Mouse (Mus musculus) left cerebral cortex, postnatal 4 days (tissue): ENCODE data around the gene Sucla2. TPM values are rescaled to one million over a fixed set of nuclear protein-coding genes. Genes with fewer than 3 reads are reported as not detected.
A peak's percentile ranks its signal among the peaks of the same experiment; 100 is the strongest.
"Not testable (repeated sequence)": the region's sequence is repeated elsewhere in the genome, so short reads cannot be mapped to it uniquely, and the experiment has no call there.

Source experiments
- DNase-seq: peaks from one replicate; pipeline ENCODE4 v3.0.0-alpha.2; 2022
- intact Hi-C: fragments of 180-260 bp; cut with DNase I; formaldehyde crosslinking; loops from one replicate; pipeline ENCODE4 v1.15.1; 2025
- total RNA-seq, 2 experiments: library from RNA; stranded (reverse); gene quantifications; 2 replicates each; pipeline ENCODE4 v1.2.3; 2021

The Sucla2 gene
- total RNA-seq, 2 experiments from 2014 or later: 103 to 107 TPM

DNA sequence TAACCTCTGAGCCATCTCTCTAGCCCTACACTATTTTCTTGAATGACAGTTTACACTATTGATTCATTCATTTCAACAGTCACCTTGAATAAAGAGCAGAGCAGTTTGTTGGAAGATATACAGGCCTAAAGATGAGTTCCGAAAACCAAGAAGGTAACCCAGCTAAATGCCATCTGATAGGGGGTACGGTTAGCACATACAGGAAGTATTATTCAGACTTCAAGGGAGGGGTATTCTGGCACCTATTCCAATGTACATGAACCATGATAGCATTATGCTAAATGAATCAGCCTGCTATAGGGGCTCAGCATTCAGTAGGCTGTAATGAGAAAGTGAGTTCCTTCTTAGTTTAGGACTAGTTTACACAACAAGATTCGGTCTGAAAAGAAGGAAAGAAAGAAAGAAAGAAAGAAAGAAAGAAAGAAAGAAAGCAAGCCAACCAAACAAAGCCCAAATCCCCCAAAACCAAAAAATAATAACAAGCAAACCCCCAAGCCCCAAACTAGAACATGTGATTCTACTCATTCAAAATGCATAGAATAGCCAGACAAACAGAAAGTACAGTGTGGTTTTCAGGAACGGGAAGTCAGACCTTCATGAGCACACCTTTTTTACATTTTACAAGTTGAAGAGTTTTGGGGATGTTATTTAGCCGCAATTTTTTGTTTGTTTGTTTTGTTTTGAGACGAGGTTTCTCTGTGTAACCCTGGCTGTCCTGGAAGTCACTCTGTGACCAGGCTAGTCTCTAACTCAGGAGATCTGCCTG lies 16.3 kb upstream of the Sucla2 start:
- DNase-seq: no peak
- intact Hi-C loops: no loop called here

DNA sequence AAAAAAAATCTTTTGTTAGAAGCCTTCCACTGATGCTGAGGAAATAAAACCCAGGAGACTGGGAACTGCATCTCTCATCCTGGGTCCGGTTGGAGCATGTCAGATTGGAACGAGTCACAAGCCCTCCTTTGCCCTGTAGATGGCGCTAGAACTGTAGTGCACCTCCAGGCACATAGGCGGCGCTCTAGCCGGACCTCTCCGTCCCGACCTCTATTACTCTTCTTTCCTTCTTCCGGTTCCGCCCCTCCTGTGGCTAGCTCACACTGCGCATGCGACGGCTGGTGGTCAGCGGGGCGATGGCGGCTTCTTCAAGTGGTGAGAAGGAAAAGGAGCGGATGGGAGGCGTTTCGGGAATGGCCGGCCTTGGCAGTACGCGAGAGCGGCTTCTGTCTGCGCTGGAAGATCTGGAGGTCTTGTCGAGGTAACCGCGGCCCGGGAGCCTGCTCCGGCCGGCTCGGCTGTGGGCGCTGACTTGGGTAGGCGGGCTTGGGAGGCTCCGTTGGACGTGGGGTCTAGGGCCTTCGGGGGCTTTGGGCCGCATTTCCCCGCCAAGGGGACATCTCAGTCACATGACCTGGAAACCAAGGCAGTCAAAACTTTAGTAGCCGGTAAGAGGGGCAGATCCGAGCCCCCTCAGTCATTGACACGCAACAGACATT lies 15.2 kb upstream of the Sucla2 start, which contains the start of gene Med4:
TSS of gene Med4 (plus strand) at position 261 of the 659 bp plus-strand sequence.
- peak; percentile 96 for DNase-seq
- intact Hi-C loops: no loop called here

DNA sequence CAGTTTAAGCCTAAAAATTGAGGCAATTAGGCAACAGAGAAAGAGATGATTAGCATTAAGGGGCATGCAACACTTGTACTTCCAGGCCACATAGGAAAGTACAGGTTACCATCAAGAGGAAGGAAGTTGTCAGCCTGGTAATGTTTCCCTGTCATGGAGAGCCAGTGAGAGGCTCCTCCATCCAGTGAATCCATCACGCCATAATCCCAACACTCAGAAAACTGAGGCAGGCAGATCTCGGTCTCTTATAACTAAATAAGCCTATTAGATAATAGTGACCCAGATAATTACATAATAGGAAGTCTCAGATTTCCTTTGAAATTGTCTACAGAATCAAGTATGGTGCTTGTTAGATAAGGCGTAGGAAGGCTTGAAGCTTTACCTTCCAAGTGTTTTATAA lies 983 bp upstream of the Sucla2 start:
- intact Hi-C loops: no loop called here
- no peak for DNase-seq

DNA sequence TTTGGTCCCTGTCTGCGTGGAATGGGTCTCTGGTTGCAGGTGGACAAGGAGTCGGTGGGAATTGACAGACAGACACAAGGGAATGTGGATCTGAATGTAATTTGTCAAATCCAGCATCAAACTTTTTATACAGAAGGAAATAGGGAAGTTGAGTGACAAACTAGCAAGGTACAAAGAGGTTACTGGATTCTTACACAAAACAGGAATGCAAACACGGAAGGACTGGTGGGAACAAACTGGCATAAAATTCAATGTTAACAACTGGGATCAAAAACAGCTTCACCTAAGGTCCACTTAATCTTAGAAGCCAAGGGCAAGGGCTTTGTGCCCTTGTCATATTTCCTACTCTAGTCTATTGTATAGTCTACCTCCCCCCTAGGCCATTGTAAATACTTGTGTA lies 3.5 kb downstream of the Sucla2 start:
- DNase-seq, intact Hi-C loops: not testable (repeated sequence)

DNA sequence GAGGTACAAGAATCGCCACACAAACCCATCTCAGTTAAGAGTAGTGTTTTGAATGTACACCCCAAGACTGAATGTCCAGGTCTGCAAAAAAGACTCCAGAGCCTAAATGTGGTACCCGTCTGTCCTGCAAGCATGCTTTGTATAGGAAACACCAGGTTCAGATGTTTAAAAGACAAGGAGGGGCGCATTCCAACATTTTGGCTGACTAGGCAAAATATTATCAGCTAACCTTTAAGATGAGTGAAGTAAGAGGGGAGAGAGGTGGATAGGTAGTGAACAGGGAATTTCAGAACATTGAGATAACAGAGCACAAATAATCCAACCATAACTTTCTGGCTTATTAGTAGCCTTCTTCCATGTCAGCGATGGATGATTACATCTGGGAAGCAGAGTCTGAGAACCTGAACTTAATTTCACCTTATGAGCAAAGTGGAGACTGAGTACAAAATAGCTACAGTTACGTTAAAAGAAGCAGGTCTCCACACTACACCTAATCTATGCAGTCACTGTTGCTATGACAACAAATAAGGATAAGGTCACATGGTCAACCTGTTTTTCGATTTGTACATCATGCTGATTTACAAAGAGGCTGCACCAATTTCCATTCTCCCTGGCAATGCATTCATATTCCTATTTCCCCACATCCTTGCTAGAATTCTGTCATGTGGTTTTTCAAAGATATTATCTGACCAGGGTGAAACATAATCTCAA lies 8.8 kb downstream of the Sucla2 start:
- intact Hi-C loops: no loop called here
- no peak for DNase-seq

DNA sequence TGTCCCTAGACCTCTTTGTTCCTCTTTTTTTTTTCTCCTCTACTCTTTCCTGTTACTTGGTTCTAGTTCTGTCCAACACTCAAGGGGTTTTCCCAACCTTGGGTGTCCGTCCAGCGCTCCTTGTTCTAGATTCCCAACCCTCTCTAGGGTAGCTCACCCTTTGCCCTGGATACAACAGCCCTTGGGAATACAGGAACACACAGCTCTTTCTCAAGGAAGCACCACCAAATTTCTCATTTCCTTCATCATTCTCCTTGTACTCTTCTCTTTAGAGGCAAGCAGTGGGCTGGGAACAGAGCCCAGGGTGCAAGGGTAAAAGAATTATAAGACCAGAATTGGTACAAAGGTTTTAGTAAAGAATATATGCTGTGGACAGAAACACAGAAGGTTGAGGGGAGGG lies 10.5 kb downstream of the Sucla2 start:
- no peak for DNase-seq
- intact Hi-C loops: no loop called here

DNA sequence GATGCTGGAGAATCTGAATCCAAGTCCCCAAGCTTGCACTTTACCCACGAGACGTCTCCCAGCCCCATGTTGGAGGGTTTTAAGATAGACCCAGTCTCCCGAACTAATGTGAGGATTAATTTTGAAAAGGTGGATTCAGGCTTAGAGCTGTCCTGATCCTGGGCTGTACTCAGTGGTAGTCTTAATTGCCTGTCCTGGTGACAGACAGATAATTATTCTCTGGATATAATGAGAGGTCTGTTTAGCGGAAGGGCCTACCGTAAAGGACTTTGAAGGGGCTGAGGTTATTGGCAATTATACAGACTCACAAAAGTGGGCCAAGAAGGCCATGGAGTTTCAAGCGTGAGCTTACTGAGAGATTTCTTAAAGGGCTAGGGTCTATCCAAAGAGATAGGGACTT lies 18.7 kb downstream of the Sucla2 start:
- no peak for DNase-seq
- intact Hi-C loops: no loop called here

DNA sequence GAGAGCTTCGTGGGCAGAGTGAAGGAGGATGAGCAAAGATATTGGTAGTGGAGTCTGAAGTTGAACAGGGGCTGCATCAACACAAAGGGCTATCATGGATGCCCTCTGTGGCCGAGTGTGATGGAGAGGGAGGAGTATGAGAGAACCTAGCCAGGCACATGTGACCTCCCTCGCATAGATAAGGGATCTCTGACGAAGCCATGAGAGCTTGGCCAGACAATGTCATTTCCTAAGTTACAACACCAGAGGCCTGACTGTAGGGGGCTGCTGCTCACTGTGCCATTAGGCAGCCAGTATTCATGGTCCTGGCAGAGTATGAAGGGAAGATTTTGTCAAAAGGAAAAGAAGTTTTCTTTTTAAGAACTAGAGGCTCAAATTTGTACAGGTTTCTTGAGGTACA lies 21.9 kb downstream of the Sucla2 start:
- intact Hi-C loops: no loop called here
- no peak for DNase-seq

DNA sequence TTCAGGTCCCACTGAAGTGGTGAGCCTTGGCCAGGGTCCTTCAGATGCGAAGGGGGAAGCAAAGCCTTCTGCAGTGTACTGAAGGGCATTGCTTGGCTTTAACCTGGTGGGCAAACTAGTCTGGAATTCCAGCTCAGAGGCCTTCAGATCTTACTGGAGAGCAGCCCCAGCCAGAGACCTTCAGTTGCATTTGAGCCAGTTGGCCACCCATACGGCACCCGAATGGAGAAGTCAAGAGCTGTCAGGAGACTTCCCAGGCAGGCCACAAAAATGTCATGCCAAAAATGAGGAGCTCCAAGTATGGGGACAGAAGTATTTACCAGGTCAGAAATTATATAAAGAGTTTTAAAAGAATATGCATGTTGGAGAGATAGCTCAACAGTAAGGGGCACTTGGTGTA lies 22.9 kb downstream of the Sucla2 start, which contains the start of gene Nudt15:
TSS of gene Nudt15 (minus strand) at position 192 of the 400 bp plus-strand sequence.
- no peak for DNase-seq
- intact Hi-C loops: no loop called here

DNA sequence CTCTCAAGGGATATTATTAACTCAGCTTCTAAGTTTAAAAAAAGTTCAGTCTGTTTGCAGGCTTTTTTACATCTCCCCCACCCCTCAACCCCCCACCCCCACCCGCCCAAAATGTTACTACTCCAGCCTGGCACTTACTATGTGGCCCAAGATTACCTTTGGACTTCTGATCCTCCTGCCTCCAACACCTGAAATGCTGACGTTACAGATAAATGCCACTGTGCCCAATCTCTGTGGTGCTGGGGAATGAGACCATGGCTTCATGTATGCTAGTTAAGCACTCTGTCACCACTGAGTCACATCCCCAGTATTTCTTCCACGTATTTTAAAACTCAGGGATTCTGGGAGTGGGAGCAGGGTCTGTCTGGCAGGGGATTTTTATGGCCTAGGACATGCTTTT lies 25.2 kb downstream of the Sucla2 start:
- intact Hi-C loops: no loop called here
- DNase-seq: no peak

DNA sequence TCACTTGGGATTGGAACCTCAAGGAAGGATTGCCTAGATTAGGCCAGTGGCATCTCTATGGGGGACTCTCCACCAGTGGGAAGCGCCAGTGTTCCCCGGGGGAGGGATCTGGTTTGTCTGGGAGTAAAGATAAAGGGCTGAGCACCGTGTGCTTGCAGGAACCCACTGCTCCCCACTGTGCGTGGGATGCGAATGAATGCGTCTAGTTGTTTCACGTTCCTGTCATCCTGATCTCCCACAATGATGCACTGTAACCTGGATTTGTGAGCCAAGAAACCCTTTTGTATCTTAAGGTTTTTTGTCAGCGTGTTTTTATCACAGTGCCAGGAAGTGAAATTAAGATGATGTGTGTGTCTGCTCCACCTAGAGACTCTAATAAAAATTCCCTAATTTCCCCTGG lies 25.6 kb downstream of the Sucla2 start:
- intact Hi-C loops: no loop called here
- no peak for DNase-seq

DNA sequence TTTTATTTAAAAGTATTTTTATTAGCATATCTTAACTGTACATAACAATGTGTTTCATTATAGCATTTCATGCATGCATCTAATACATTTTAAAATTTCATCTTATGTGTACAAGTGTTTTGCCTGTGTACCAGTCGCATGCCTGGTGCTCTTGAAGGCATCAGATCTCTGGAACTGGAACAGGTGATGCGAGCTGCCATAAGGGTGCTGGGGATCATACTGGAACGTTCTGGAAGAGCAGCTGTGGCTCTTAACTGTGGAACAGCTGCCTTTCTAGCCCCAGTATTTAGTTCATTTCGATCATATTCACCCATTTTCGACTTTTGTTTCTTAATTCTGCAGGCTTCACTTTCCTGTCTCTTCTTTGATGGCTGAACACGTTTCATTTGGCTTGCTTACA lies 26.0 kb downstream of the Sucla2 start:
- intact Hi-C loops: no loop called here
- no peak for DNase-seq

DNA sequence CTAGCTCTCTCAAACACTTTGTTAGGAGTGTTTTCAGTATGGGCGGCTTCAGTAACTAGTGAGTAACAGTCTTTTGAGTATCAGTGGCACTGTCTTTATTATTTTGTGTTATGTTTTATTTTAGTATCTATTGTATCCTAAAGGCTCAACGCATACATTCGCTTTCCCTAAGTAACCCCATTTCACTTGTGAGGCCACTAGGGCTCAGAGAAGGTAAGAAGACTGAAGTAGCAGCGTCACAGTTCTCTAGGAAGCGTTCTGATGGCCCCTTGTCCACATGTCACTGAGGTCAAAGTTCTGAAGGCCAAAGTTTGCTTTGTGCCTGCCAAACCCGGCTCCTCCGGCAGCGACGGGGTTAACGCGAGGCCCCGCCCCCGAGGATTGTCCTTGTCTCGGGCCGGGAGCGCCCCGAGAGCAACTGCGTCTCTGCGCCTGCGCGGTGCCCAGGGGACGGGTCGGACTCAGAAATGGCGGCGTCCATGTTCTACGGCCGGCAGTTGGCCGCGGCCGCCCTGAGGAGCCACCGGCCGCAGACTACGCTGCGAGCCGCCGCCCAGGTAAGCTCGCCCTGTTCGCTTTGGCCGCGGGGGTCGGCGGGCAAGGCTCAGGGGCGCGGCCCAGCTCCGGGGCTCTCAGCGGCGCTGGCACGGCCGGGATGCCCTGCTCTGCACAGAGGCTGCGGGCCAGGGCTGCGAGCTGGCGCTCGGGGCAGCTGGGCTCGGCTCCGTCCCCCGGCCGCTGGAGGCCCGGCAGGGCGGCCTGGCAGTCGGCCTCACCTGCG lies 27.4 kb downstream of the Sucla2 start:
- intact Hi-C loops: no loop called here
- DNase-seq: peak; percentile 97

DNA sequence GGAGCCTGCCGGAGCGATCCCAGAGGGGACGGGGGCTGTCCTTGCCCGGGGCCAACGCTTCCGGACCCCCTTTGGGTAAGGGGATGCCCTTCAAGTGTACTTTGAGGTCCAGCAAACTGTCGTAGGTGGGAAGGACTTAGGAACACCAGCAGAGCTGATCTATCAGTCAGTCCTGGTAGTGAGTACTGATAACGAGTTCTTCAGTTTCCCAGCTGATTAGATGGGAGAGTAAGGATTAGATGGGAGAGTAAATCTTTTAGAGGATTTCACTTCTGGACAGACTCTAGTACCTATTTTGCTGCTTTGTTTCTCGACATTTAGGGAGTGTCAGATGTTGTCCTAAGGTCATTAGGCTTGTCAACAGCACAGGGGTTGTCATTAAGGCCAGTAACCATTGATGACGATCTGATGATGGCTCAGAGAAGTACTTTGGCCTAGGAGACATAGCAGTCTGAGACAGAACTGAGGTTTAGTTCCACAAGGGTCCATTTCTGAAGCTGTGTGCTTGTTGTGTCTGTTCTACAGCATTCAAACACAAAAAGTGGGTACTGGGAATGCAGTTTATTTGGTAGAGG lies 28.1 kb downstream of the Sucla2 start:
- no peak for DNase-seq
- intact Hi-C loops: no loop called here

DNA sequence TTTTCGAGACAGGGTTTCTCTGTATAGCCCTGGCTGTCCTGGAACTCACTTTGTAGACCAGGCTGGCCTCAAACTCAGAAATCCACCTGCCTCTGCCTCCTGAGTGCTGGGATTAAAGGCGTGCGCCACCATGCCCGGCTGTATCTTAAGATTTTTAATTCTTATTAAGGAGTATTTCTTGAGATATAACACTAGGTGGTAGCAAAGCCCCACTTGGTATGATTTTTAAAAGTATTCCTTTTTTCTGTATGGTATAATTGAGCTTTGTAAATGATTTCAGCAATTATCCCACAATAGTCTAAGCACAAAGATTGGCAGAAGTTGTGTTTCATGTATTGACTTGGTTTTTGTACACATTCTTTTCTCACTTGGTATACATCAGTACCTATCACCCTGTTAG lies 44.7 kb downstream of the Sucla2 start:
- intact Hi-C loops: loop anchor here (5.0 kb wide), 1 partner anchor 1072 kb away; the partner anchor contains the start of gene Htr2a
- not testable (repeated sequence) for DNase-seq

DNA sequence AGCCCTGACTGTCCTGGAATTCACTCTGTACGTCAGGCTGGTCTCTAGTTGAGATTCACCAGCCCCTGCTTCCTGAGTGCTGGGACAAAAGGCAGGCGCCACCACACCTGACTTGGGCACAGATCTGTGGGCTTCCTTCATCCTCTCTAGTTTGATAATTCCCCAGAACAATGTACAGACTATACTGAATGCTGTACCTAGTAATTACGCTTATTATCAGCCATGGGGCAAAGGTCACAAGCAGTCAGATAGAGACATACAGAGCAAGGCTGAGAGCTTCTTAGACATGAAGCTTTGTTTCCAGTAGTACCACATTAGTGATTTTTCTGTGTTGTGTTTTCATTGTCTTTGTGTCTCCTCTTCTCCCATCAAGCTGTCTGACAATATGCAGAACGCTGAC lies 46.0 kb downstream of the Sucla2 start:
- DNase-seq: no peak
- intact Hi-C loops: loop anchor here (5.0 kb wide), 1 partner anchor 1071 kb away; the partner anchor contains the start of gene Htr2a

DNA sequence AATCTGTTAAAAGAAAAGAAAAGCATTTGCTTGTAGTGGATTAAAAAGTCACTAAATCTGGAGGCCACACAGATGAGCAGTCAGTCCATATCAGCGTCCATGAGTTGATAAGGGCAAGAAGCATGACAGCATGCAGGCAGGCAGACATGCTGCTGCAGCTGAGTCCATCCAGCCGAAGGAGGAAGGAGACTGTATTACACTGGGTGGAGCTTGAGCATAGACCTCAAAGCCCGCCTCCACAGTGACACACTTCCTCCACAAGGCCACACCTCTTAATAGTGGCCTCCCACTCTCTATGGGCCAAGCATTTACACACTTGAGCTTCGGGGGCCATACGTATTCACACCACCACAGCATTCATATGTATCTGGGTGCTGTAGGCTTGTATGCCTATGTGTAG lies 48.9 kb downstream of the Sucla2 start:
- DNase-seq: no peak
- intact Hi-C loops: loop anchor here (5.0 kb wide), 1 partner anchor 1068 kb away; the partner anchor contains the start of gene Htr2a

DNA sequence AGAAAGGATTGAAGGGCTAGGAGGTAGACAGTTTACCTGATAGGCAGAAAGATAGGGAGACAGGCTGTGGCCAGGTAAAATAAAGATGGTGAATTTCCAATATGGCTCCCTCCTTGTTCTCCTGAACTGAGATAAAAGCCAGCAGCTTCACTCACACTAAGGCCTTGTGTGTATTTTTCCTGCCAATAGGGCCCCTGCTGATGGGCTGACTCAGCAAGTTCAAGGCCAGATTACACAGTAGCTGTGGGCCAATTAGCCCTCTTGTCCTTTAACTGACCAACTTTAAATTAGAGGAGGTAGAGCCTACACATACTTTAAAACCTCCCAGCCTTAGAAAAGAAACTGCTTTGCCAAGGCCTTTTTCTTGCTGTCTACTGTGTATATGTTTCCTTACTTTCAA lies 51.2 kb downstream of the Sucla2 start:
- intact Hi-C loops: no loop called here

DNA sequence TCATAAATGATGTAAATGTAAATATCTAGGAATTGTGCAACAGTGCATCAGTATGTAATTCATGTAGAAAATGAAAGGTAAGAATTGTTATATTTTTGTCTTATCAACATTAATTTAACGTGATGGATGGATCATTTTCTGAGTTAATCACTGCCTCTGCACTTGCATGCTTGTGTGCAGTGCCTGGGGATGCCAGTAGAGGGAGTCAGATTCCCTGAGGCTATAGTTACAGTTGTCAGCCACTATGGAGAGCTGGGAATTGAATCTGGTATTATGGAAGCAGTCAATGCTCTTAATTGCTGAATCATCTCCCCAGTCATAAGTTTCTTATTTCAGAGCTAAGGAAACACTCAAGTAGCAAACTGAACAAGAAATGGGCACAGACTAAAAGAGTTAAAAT lies 63.0 kb downstream of the Sucla2 start:
- DNase-seq: no peak
- intact Hi-C loops: no loop called here

More for the DNA sequence above, 51.2 kb downstream of the Sucla2 start:
- DNase-seq: no peak

DNA sequence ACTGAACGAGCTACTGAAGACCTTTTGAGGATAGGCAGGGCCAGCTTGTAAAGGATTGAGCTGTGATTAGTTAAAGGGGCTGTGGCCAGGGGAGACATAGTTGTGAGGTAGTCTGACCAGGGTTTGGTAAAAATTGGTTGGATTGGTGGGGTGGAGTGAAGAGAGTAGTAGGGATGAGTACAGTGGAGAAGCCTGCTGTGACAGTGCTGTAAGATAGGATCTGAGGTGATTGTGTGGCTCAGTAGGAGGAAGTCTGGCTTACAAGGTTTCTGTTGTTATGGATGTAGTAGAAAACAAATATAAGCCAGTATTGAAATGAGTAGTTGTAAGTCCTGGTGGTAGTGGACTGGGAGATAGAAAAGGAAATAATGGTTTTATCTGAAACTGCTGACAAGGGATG lies 67.0 kb downstream of the Sucla2 start:
- intact Hi-C loops: no loop called here
- no peak for DNase-seq
